8 mouse cellular contexts compared by ENCODE assay signal in genomic region chr11:78322860-78323259, GRCm38 (mm10). TPM values are rescaled to one million over a fixed set of nuclear protein-coding genes. Genes with fewer than 3 reads are reported as not detected.
DNase-seq lines count a peak whose midpoint lies in the region; ATAC-seq and TF ChIP-seq lines count a peak whose summit lies in the region.

Gene Aldoc, plus strand, starts transcription at chr11:78322968.

- no peak within 1 kb of the TSS for H3K27ac ChIP-seq in limb, embryonic 11.5 days (replicated peaks; ENCODE audit: low read depth, low read length)
- H3K27ac ChIP-seq in midbrain, embryonic 13.5 days, result peak within 1 kb of the TSS; percentile 44
- H3K27ac ChIP-seq in spleen, adult 2 months (ENCODE audit: insufficient read depth, low read length), result no peak within 1 kb of the TSS

- 3% methylated on average over 15 of the region's 15 CpGs for WGBS in limb, embryonic 11.5 days
- WGBS in midbrain, embryonic 13.5 days, result 12% methylated on average over 15 of the region's 15 CpGs
- 11% methylated on average over 15 of the region's 15 CpGs for WGBS in spleen, adult 2 months

- H3K27me3 ChIP-seq in limb, embryonic 11.5 days (ENCODE audit: control insufficient read depth, insufficient read depth, low read length), result no peaks in the 10 kb centered on the region
- H3K27me3 ChIP-seq in midbrain, embryonic 13.5 days, result no peaks in the 10 kb centered on the region
- H3K27me3 ChIP-seq in spleen, adult 2 months (ENCODE audit: control insufficient read depth, insufficient read depth, low read length), result no peaks in the 10 kb centered on the region

- H3K36me3 ChIP-seq in limb, embryonic 11.5 days (ENCODE audit: control insufficient read depth, insufficient read depth, low read length), result peaks cover 20% of the 10 kb centered on the region
- H3K36me3 ChIP-seq in midbrain, embryonic 13.5 days, result peaks cover 34% of the 10 kb centered on the region
- H3K36me3 ChIP-seq in spleen, adult 2 months (ENCODE audit: control insufficient read depth, insufficient read depth, low read length), result no peaks in the 10 kb centered on the region; the same call in 1 of the 2 replicates

- peak; percentile 73 for ATAC-seq in limb, embryonic 11.5 days (ENCODE audit: insufficient number of reproducible peaks, low FRiP score, low TSS enrichment, low read depth)
- ATAC-seq in midbrain, embryonic 13.5 days, result peak; percentile 84

- no peak for TF ChIP-seq POLR2A in spleen, adult 2 months (IDR thresholded peaks at IDR 0.05; ENCODE audit: low read depth, low read length)

- peak; percentile 97 for DNase-seq in heart, adult 11 months
- no peak for DNase-seq in heart, adult 8-10 months (ENCODE audit: low spot score)
- DNase-seq in embryo, embryonic 11 days, result peak; percentile 87
- DNase-seq in gastrocnemius, postnatal 25 days, result peak; percentile 69
- peak; percentile 96 for DNase-seq in kidney, adult 11 months
- DNase-seq in limb, embryonic 11.5 days (ENCODE audit: low spot score), result peak; percentile 79
- peak; percentile 78 to 87 for DNase-seq in spleen, adult 2 months (ENCODE audit: low read depth in 1 of 2, low spot score in 2 of 2)

- no peak within 1 kb of the TSS for H3K4me3 ChIP-seq in limb, embryonic 11.5 days (ENCODE audit: low read depth, low read length)
- H3K4me3 ChIP-seq in midbrain, embryonic 13.5 days (replicated peaks), result peak within 1 kb of the TSS; percentile 17; the same call in 1 of the 2 replicates
- peak within 1 kb of the TSS; percentile 35 for H3K4me3 ChIP-seq in spleen, adult 2 months (ENCODE audit: extremely low read depth, insufficient read depth, insufficient read length)

- peaks cover 6% of the 10 kb centered on the region; the same call in 1 of the 2 replicates for H3K4me1 ChIP-seq in limb, embryonic 11.5 days (ENCODE audit: control insufficient read depth, insufficient read depth, low read length)
- peaks cover 8% of the 10 kb centered on the region; the same call in 1 of the 2 replicates for H3K4me1 ChIP-seq in midbrain, embryonic 13.5 days (replicated peaks)
- H3K4me1 ChIP-seq in spleen, adult 2 months (ENCODE audit: control insufficient read depth, insufficient read depth, insufficient read length), result peaks cover 10% of the 10 kb centered on the region

- H3K9ac ChIP-seq in limb, embryonic 11.5 days (ENCODE audit: low read length), result no peak within 1 kb of the TSS
- H3K9ac ChIP-seq in midbrain, embryonic 13.5 days (replicated peaks), result peak within 1 kb of the TSS; percentile 36; the same call in 1 of the 2 replicates

- TF ChIP-seq CTCF in spleen, adult 2 months (IDR thresholded peaks at IDR 0.05; ENCODE audit: extremely low read depth, insufficient read depth, insufficient read length, insufficient replicate concordance), result no peak

- H3K9me3 ChIP-seq in limb, embryonic 11.5 days (ENCODE audit: control insufficient read depth, low read length), result no peaks in the 10 kb centered on the region
- H3K9me3 ChIP-seq in midbrain, embryonic 13.5 days, result no peaks in the 10 kb centered on the region

- H3K4me2 ChIP-seq in limb, embryonic 11.5 days (ENCODE audit: low read depth, severe bottlenecking), result no peak within 1 kb of the TSS
- peak within 1 kb of the TSS; percentile 29 for H3K4me2 ChIP-seq in midbrain, embryonic 13.5 days (replicated peaks)

RNA-seq across cellular contexts. Expression of gene Aldoc, which starts in this region (rescaled TPM):
- 1 to 10 TPM in 3 of 4 experiments, under 1 TPM in 1; 0.75 to 1.8 (median 1.3) TPM for total RNA-seq in heart, adult 8-10 months (2022)
- 1 to 10 TPM; 2.5 to 2.6 TPM for total RNA-seq in gastrocnemius, postnatal 25 days (2021)
- 3.6 and 8.5 TPM in 2 replicates for polyA plus RNA-seq in limb, embryonic 11.5 days (2014; fragmentation: Nextera tagmentation; extraction: Ambion mirVana)
- 26.3 and 28.3 TPM in 2 replicates for polyA plus RNA-seq in midbrain, embryonic 13.5 days (2015; fragmentation: Nextera tagmentation; extraction: Ambion mirVana)
- polyA plus RNA-seq in spleen, adult 2 months (2012; rRNA removed), result 3.6 and 4.4 TPM in 2 replicates
